Mouse (Mus musculus) heart, postnatal 0 days (tissue): ENCODE data around the gene Fam240a.

Experiments
- CTCF ChIP-seq: IDR thresholded peaks from 2 replicates; pipeline ENCODE4 v1.5.1; 2016; ENCODE audit warnings: antibody characterized with exemption, control low read depth, low read depth
- EP300 ChIP-seq: IDR thresholded peaks from 2 replicates; pipeline ENCODE4 v1.6.1; 2016; ENCODE audit warnings: antibody characterized with exemption, low read depth

DNA sequence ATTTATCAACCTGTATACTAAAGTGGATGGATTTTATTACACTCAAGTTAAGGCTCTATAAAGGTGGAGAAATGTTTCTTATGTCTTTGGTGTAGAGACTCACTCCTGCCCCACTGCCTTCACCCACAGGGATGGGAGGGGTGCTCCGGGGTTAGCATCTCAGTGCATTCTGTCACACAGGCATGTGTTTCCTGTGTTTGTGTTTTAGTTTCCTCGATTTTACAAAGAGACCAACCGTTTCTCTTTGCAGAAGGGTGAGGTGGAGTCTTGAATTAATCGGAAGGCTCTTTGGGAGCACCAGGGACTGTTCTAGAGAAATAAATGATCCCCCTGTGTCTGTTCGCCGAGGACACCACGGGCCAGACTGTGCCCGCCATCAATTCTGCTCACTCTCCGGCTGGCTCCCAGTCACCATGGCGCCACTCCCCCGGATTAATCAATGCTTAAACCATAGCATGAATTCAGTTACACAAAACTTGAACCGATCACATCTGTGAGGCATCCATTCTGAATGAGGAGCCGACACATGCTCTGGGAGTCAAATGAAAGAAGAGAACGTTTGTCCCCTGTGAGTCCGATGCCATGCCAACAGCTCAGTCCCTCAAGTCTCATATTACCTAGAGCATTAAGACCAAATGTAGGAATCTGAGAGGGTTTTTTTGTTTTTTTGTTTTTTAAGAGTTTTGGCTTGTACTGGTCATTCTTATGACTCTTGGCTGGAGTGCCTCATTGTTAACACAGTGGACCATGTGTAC lies 4.2 kb upstream of the Fam240a start:
- TF ChIP-seq CTCF (no peak), EP300 (no peak)
